Mouse (Mus musculus) liver, postnatal 0 days (tissue): ENCODE measurements around the gene Tmod1. TPM values are rescaled to one million over a fixed set of nuclear protein-coding genes. Genes with fewer than 3 reads are reported as not detected.

Experiments
- ATAC-seq: fragments of 200-750 bp; cut with Nextera tagmentation; 2 replicates; pipeline ENCODE4 v1.8.0; 2017; ENCODE audit warnings: mild to moderate bottlenecking, moderate library complexity
- DNase-seq: peaks from one replicate; pipeline ENCODE4 v3.0.0-alpha.2; 2016
- H3K27ac ChIP-seq: fragments of 300-500 bp; sonication (generic); 2 replicates; pipeline ENCODE4 v1.5.1; 2014; ENCODE audit warnings: antibody characterized with exemption, moderate library complexity, mild to moderate bottlenecking, low read depth
- H3K27me3 ChIP-seq: fragments of 300-500 bp; sonication (generic); 2 replicates; pipeline ENCODE4 v1.6.1; 2014; ENCODE audit warnings: low read length, control low read depth, mixed read lengths; ENCODE audit not compliant: insufficient read depth
- H3K36me3 ChIP-seq: fragments of 300-500 bp; sonication (generic); replicated peaks from 2 replicates; pipeline ENCODE4 v1.6.1; 2014; ENCODE audit warnings: mild to moderate bottlenecking, control low read depth, low read length, moderate library complexity, mixed read lengths; ENCODE audit not compliant: insufficient read depth
- H3K4me1 ChIP-seq: fragments of 300-500 bp; sonication (generic); 2 replicates; pipeline ENCODE4 v1.6.1; 2014; ENCODE audit warnings: antibody characterized with exemption, mild to moderate bottlenecking, control low read depth; ENCODE audit not compliant: insufficient read depth
- H3K4me2 ChIP-seq: fragments of 300-500 bp; sonication (generic); 2 replicates; pipeline ENCODE4 v1.6.1; 2014; ENCODE audit warnings: low read depth, mild to moderate bottlenecking, low read length, moderate library complexity, mixed read lengths
- H3K4me3 ChIP-seq: fragments of 300-500 bp; sonication (generic); 2 replicates; pipeline ENCODE4 v1.5.1; 2014; ENCODE audit warnings: low read depth, low read length
- H3K9ac ChIP-seq: fragments of 300-500 bp; sonication (generic); replicated peaks from 2 replicates; pipeline ENCODE4 v1.6.1; 2014; ENCODE audit warnings: mild to moderate bottlenecking, moderate library complexity
- H3K9me3 ChIP-seq: fragments of 300-500 bp; sonication (generic); 2 replicates; pipeline ENCODE4 v1.6.1; 2016; ENCODE audit warnings: mild to moderate bottlenecking, control low read depth, low read length, mixed read lengths
- CTCF ChIP-seq: sonication (generic); IDR thresholded peaks from 2 replicates; pipeline ENCODE4 v1.5.1; 2016; ENCODE audit warnings: antibody characterized with exemption, low read depth
- EP300 ChIP-seq: IDR thresholded peaks from 2 replicates; pipeline ENCODE4 v1.6.1; 2016; ENCODE audit warnings: antibody characterized with exemption, low read depth, mild to moderate bottlenecking
- WGBS: fragments of 180-500 bp; shearing (Covaris S2); extraction: QIAGEN DNeasy Blood & Tissue Kit; methylation state at CpG from one replicate; pipeline ENCODE4 v1.1.7; 2014; ENCODE audit not compliant: insufficient replicate concordance; 5-methylcytosine and 5-hydroxymethylcytosine counted together
- polyA plus RNA-seq: library from polyadenylated mRNA; unstranded; fragments of >200 nt; fragmentation: Nextera tagmentation; extraction: Ambion mirVana; gene quantifications from 2 replicates; pipeline ENCODE4 v1.2.1, GENCODE M21; 2015

Gene Tmod1
- polyA plus RNA-seq, 1 experiment from 2014 or later = 13.9 TPM

DNA sequence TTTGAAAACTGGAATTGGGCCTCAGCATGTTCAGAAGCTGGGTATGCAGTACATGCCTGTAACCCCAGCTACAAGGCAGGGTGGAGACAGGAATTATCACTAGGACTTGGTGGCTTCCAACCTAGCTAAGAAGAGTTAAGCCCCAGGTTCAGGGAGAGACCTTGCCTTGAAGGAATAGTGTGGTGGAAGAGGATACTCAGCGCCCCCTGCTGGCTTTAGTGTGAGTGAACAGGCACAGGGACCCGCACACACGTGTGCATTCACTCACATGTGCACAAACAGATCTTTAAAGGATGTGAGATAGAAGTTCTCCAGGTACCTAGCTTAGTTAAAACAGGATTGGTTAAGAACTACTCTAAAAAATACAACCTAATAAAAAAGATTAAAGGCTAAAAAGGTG, 105.6 kb downstream of the Tmod1 start:
- DNase-seq = peak; percentile 45

GRCm38 (mm10) chr4:46146881-46147280, 108.1 kb downstream of the Tmod1 start:
- Histone ChIP-seq H3K4me2 (no peak overlapping the region), H3K27ac (no peak overlapping the region)
- 97% methylated on average over 1 of the region's 1 CpGs for WGBS

More for the DNA sequence above, 105.6 kb downstream of the Tmod1 start:
- H3K4me2 ChIP-seq = no peak overlapping the region
- no peak overlapping the region for H3K27ac ChIP-seq
- H3K9me3 ChIP-seq = no peaks in the 10 kb centered on the region
- TF ChIP-seq EP300 (no peak), CTCF (peak; percentile 64)
- peaks cover 12% of the 10 kb centered on the region for H3K4me1 ChIP-seq
- peaks cover 26% of the 10 kb centered on the region for H3K36me3 ChIP-seq
- H3K9ac ChIP-seq = no peak overlapping the region
- H3K4me3 ChIP-seq = no peak overlapping the region
- no peak for ATAC-seq
- WGBS = 72% methylated on average over 3 of the region's 3 CpGs
- H3K27me3 ChIP-seq = no peaks in the 10 kb centered on the region

DNA sequence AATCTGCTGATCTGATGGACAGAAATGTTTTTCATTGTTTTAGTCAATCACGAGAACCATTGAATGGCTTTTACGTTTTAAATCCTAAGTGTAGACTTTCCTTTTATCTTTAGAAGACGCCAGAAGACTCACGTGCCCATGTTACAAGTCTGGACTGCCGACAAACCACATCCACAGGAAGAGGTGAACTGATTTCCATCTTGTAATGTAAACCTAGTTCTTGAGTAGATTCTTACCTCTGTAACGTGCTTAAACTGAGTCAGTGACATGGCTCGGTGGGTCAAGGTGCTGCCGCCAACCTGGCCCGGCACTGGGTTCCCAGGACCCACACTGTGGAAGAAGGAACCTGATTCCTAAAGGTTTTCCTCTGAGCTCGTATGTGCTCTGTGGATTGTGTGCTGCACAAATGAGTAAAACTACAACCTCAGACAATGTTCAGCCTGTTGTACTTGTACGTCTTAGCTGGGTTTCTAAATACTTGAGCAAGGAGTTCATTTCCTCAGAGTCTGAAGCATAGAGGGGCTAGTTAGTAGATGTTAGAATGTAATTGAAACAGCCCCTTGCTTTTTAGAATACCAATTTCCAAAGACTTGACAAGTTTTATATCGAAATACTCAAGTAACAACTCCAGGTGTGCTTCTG, 113.3 kb downstream of the Tmod1 start:
- Histone ChIP-seq H3K9ac (no peak overlapping the region), H3K4me1 (no peaks in the 10 kb centered on the region), H3K27me3 (no peaks in the 10 kb centered on the region), H3K4me3 (no peak overlapping the region), H3K27ac (no peak overlapping the region), H3K9me3 (no peaks in the 10 kb centered on the region), H3K36me3 (peaks cover 85% of the 10 kb centered on the region), H3K4me2 (no peak overlapping the region)
- WGBS = 85% methylated on average over 12 of the region's 12 CpGs
- DNase-seq (no peak), ATAC-seq (no peak)
- TF ChIP-seq CTCF (no peak), EP300 (no peak)

More at GRCm38 (mm10) chr4:46146881-46147280, 108.1 kb downstream of the Tmod1 start:
- no peaks in the 10 kb centered on the region for H3K4me1 ChIP-seq
- H3K27me3 ChIP-seq = no peaks in the 10 kb centered on the region
- no peak overlapping the region for H3K4me3 ChIP-seq
- TF ChIP-seq CTCF (no peak), EP300 (no peak)
- ATAC-seq (no peak), DNase-seq (no peak)
- H3K9me3 ChIP-seq = no peaks in the 10 kb centered on the region
- no peak overlapping the region for H3K9ac ChIP-seq
- H3K36me3 ChIP-seq = peaks cover 44% of the 10 kb centered on the region

DNA sequence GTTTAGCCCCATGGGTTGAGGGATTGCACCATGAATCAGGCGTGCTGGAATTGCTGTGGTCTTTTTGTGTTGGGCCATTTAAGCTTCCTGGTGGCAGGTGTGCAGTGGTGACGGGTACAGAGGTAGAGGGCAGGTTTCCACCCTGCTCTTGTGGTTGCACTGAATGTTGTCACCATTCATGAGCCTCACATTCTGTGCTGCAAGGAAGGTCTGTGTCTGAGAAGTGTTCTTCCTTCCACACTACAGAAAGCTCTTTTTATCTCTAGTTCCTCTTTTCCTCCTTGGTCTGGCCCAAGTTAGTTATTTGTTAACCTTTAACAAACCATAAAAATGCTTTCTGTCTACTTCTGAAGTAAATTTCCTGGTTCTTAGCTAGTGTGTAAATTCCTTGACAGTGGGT, 125.3 kb downstream of the Tmod1 start:
- H3K27ac ChIP-seq = peak overlapping the region; percentile 48
- H3K4me1 ChIP-seq = no peaks in the 10 kb centered on the region
- ATAC-seq (0 out of 2 replicates have a peak, but pooled peaks have one; percentile 13), DNase-seq (peak; percentile 27)
- TF ChIP-seq CTCF (no peak), EP300 (no peak)
- no peak overlapping the region for H3K4me3 ChIP-seq
- WGBS = 52% methylated on average over 2 of the region's 2 CpGs
- no peak overlapping the region for H3K9ac ChIP-seq
- H3K27me3 ChIP-seq = no peaks in the 10 kb centered on the region
- H3K4me2 ChIP-seq = no peak overlapping the region
- peaks cover 70% of the 10 kb centered on the region for H3K36me3 ChIP-seq
- no peaks in the 10 kb centered on the region for H3K9me3 ChIP-seq

Other genes starting within 250 kb of the Tmod1 start
- 91.5 and 96.4 TPM in 2 replicates for gene Aldh1b1, start 239.9 kb upstream of the Tmod1 start, polyA plus RNA-seq
- not detected in 2 replicates for gene Igfbpl1, start 212.0 kb upstream of the Tmod1 start, polyA plus RNA-seq
- gene Stra6l, start 190.3 kb upstream of the Tmod1 start, polyA plus RNA-seq = 16.9 and 18.9 TPM in 2 replicates
- 0.16 and 0.18 TPM in 2 replicates for gene Ccdc180, start 148.6 kb upstream of the Tmod1 start, polyA plus RNA-seq
- gene Tdrd7, start 73.6 kb upstream of the Tmod1 start, polyA plus RNA-seq = 15.4 and 15.8 TPM in 2 replicates
- gene Ncbp1, start 99.7 kb downstream of the Tmod1 start, polyA plus RNA-seq = 18.2 and 19.6 TPM in 2 replicates
- 6.6 and 8.3 TPM in 2 replicates for gene Tstd2, start 99.8 kb downstream of the Tmod1 start, polyA plus RNA-seq
- 15.3 and 16.2 TPM in 2 replicates for gene Xpa, start 157.4 kb downstream of the Tmod1 start, polyA plus RNA-seq